Mouse (Mus musculus): ENCODE measurements around the gene Slc5a2.

- TF ChIP-seq CTCF (conservative IDR thresholded peaks at IDR 0.05; ENCODE audit: low read length), result no peak
- no peak for TF ChIP-seq NANOG (IDR thresholded peaks at IDR 0.05; ENCODE audit: borderline replicate concordance, low read length)
Measured at GRCm38 (mm10) chr7:128245547-128245946, 19.9 kb upstream of the Slc5a2 start.
